Comparison of ENCODE assay signal across 1 mouse cellular context in genomic region chr4:134372294-134372747, GRCm38 (mm10).
A peak's percentile ranks its signal among the peaks of the same experiment; 100 is the strongest.
TF ChIP-seq lines count a peak whose summit lies in the region.

No protein-coding gene starts in this region.

TF ChIP-seq in CH12.LX, 34 proteins besides CTCF, POLR2A, EP300 and RAD21:
- TF ChIP-seq KAT2A (IDR thresholded peaks at IDR 0.05; ENCODE audit: insufficient replicate concordance, low read length) (no peak), TCF12 (IDR thresholded peaks at IDR 0.05; ENCODE audit: low read depth, low read length) (peak; percentile 39; the same call in 1 of the 2 replicates), ZMIZ1 (IDR thresholded peaks at IDR 0.05; ENCODE audit: low read depth, low read length) (peak; percentile 31; the same call in 1 of the 2 replicates), USF1 (IDR thresholded peaks at IDR 0.05; ENCODE audit: low read depth, low read length) (no peak), NELFE (IDR thresholded peaks at IDR 0.05; ENCODE audit: low read depth, low read length) (peak; percentile 44; the same call in 1 of the 2 replicates), RCOR1 (conservative IDR thresholded peaks at IDR 0.05; ENCODE audit: low read depth, low read length) (no peak), ZNF384 (IDR thresholded peaks at IDR 0.05; ENCODE audit: low read depth, low read length) (peak; percentile 89), POLR2AphosphoS2 (IDR thresholded peaks at IDR 0.05; ENCODE audit: low read depth, low read length) (no peak)
